Mouse (Mus musculus) forelimb bud, embryonic 11.5 days (tissue): ENCODE results near the gene Wnt8b.
"Not testable (repeated sequence)": the region's sequence is repeated elsewhere in the genome, so short reads cannot be mapped to it uniquely, and the experiment has no call there.

ENCODE experiments used
- DNase-seq: peaks from one replicate; pipeline ENCODE4 v3.0.0-alpha.2; 2012; ENCODE audit warnings: low read depth, low spot score

Gene Wnt8b

DNA sequence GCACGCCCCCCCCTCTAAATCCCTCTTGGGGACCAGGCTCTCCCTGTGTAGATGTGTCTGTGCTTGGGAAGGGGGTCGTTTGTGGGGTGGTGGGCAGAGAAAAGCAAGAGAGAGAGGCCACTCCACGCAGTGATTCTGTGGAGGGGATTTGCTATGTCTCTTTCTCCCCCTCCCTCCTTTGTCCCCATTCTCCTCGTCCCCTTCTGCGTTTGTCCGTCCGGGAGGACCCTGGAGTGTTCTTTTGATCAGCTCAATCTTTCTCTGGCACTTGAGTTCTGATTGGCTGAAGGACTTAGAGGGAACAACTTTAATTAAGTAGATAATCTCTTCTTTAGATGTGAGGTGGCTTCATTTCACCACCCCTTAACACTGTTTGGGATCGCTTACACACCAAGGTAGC lies at the start of gene Wnt8b:
TSS of gene Wnt8b (plus strand) at position 345 of the 400 bp plus-strand sequence.
- DNase-seq = no peak

GRCm38 (mm10) chr19:44445755-44446154 lies 47.5 kb upstream of the Wnt8b start:
- no peak for DNase-seq

GRCm38 (mm10) chr19:44447927-44448326 lies 45.3 kb upstream of the Wnt8b start:
- DNase-seq = no peak

DNA sequence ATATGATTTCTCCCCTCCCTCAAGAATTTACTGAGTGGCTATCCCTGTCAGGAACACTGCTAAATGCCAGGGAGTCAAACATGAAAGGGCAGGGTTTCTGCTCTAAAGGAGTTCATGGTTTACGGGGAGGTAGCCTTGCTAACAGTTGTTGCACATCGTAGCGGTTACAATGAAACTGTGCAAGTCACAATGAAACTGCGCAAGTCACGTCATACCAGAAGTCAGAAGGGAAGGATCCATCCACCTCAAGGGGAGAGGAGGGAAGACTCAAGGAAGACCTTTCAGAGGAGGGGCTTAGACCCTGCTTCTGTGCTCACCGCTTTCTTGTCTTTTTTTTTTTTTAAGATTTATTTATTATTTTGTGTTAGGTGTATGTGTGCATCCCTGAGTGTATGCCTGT lies 38.4 kb upstream of the Wnt8b start:
- DNase-seq = no peak

GRCm38 (mm10) chr19:44455356-44455755 lies 37.9 kb upstream of the Wnt8b start:
- DNase-seq = no peak

DNA sequence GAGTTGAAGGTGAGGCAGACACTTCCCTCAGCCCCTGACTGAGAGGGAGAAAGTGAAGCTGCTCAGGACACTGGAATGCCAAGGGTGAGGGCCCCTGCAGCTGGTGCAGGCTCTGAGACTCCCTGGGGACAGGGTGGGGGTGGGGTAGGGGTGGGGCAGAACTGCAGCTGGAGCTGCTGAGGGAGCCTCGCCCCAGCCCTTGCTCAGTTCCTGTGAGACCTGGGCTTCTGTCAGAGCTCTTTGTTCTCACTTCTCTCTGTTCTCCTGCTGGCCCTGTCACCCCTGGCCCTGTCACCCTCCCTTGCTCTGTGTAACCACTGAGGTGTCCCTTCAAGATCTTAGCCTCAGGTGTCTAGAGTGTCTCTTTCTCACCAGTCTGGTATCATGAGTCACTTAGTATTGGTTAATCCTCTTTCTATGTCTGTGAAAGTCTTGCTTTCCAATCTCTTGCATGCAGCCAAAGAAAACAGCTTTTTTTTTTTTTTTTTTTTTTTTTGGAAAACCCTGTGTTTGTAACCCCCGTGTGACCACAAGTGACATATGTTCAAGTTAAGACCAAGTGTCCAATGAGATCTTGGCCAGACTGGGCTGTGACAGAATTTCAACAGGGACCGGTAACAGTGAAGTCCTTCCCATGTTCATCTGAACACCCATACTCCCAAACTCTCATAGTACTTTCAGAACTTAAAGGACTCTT lies 35.8 kb upstream of the Wnt8b start:
- DNase-seq = no peak

GRCm38 (mm10) chr19:44458696-44459095 lies 34.6 kb upstream of the Wnt8b start:
- DNase-seq = no peak

DNA sequence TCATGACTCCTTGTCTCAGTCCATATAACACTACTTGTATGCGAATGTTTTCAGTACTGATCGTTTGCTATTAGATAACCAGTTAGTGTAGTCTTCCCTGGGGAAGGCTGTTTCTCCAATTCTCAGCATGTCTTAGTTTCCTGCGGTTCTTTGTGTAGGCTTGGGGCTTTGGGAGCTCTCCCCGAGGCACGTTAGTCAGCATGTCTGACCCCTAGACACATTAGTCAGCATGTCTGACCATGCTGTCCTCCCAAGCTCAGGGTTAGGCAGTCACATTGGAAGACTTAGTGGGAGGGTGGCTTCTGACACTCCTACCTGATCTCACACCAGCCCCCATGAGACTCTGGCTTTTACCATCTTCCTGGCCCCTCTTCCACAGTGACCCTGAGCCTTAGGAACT lies 32.8 kb upstream of the Wnt8b start:
- no peak for DNase-seq

DNA sequence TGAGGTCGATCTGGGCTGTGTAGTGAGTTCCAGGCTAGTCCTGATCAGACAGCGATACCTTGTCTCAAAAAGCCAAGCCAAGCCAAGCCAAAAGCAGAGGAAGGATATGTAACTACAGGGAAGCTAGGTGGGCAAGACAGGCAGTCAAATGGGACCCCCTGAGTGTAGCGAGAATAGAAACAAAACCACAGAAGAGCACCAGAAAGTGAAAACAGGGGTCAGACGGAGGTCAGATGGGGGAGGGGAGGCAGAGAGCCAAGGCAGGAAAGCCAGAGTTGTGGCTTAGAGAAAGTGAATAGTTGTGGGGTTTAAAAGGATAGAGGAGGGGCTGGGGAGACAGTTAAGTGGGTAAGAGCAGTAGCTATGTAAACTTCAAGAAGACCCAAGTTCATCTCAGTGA lies 31.8 kb upstream of the Wnt8b start:
- no peak for DNase-seq

GRCm38 (mm10) chr19:44462141-44462540 lies 31.1 kb upstream of the Wnt8b start:
- DNase-seq = no peak

DNA sequence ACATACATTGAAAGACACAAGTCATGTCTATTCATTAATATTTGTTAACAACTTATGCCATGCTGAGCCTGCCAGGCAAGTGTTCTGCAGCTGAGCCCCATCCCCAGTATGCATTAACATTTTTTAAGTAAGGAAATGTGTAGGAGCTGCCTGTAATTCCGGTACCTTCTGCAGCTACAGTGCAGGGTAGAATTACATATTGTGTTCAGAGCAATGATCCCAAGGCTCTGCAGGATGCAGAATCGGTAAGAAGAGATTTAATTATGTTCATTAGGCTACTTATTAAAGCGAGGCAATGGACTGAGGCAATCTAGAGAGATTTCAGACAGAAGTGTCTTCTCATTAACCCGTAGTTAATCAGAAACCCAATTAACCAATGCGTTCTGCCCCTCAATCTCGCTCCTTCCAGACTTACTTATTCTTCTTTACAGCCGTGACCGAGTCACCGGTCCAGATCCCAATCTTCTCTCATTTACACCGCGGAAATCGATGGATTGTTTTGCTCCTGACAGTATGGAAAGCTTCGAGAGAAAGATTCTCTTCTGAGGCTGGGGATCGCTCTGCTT lies 27.2 kb upstream of the Wnt8b start:
- DNase-seq = not testable (repeated sequence)

DNA sequence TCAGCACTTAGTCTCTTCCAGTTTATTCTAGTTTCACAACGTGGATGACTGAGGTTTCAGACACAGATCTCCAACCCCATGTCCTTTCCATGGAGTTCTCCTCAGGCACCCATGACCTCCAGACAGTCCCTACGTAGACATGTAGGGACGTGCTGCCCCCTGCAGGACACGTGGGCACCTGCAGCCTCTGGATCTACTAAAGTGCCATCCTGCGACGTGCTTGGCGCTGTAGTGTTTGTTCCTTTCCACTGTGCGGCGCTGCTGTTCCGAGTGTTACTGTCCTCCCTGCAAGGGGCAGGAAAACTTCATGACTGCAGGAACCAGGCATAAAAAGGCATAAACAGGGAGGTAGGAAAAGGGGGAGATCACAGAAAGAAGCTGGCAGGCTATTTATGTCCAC lies 19.1 kb upstream of the Wnt8b start:
- DNase-seq = peak; percentile 75

- DNase-seq = no peak
These were observed 18.0 kb upstream of the Wnt8b start for GRCm38 (mm10) chr19:44475268-44475667.

- no peak for DNase-seq
These were observed 16.7 kb upstream of the Wnt8b start for GRCm38 (mm10) chr19:44476541-44476940.

DNA sequence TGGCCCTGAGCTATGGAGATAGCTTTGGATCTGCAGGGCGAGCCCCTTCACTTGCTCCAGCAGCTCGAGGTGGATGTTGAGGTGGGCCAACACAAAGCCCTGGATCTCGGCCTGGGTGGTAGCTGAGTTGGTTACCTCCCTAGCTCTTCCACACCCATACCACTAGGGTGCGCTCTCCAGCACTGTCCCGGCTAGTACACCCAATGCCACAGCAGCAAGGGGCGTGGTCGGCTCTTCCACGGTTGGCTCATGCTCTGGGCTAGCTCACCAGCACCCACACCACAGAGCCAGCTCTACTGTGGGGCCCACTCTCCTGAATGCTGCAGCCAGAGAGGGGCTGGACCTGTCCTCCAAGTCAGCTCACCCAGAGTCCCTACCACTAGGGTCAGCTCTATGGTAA lies 6.0 kb upstream of the Wnt8b start:
- no peak for DNase-seq

DNA sequence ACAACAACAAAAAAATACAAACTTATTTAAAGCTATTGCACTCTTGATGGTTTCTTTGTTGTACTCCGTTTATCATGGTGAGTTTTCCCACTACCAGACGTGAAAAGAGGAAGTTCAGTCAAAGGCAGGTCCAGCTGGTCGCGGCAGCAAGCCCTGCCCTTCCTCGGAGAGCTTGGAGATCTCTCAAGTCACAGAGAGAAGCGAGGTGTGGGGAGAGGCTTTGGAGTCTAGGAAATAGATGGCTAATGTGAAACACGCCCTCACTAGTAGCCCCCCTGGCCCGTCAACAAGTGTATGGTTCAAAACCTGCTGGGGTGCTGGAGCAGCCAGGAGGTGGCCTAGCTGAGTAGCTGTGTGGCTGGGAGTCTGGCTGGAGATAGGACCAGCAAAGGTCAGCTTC lies 3.2 kb downstream of the Wnt8b start:
- no peak for DNase-seq

- no peak for DNase-seq
These were observed 3.7 kb downstream of the Wnt8b start for GRCm38 (mm10) chr19:44496941-44497340.

GRCm38 (mm10) chr19:44498936-44499335 lies 5.7 kb downstream of the Wnt8b start:
- DNase-seq = no peak

GRCm38 (mm10) chr19:44500240-44500639 lies 7.0 kb downstream of the Wnt8b start:
- DNase-seq = no peak

- no peak for DNase-seq
These were observed 8.7 kb downstream of the Wnt8b start for GRCm38 (mm10) chr19:44501925-44502324.

DNA sequence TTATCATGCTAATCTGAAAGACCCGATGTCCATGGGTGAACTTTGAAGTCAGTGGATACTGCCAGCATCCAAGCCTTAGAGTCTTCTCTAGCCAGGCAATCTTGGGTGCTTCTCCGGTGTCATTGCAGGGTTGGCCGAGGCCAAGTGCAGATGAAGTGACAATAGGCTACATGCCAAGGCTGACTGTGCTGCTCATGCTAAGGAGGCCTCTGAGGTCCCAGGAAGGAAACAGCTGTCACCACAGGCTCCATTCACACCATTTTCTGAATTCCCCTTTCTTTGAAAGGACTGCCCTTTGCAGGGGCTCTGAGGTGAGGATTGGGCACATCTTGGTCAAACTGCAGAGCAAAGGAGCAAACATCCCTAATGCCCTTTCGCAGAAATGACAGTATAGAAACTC lies 9.5 kb downstream of the Wnt8b start:
- DNase-seq = no peak

DNA sequence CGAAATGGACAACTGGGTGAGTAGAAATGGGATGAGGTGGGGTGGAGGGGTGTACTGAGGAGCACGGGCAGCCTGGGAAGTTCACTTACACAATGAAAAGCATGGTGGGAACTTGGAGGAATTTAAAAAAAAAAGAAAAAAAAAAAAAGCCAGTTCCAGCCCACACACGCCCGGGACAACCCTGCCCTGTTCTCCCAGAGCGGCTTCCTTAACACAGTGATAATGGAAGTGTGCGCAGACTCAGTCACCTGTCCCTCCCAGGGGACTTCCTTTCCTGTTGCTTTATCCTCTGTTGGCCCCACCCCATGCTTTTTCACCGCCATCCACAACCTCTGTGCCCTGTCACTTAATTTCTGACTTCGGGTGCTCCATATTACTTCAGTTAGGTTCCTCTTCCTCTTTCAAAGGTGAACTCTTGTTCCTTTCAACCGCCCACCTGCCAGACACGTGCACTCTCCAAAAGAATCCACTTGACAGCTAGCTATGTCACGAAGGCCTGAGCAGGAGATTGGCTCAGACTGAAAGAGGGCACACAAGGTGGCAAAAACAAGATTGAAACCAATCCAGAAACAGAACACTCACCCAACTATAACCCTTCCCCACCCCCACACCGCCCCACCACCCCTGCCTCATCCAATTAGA lies 17.4 kb downstream of the Wnt8b start:
- no peak for DNase-seq
